Mouse (Mus musculus) hindbrain, embryonic 12.5 days (tissue): ENCODE data around the gene Mcm2. TPM values are rescaled to one million over a fixed set of nuclear protein-coding genes. Genes with fewer than 3 reads are reported as not detected.

Source experiments
- ATAC-seq: fragments of 200-750 bp; cut with Nextera tagmentation; 2 replicates; pipeline ENCODE4 v1.8.0; 2017; ENCODE audit warnings: moderate TSS enrichment; ENCODE audit not compliant: low FRiP score
- H3K27ac ChIP-seq: fragments of 300-500 bp; sonication (generic); 2 replicates; pipeline ENCODE4 v1.5.1; 2016; ENCODE audit warnings: mild to moderate bottlenecking
- H3K27me3 ChIP-seq: fragments of 300-500 bp; sonication (generic); 2 replicates; pipeline ENCODE4 v1.6.1; 2016; ENCODE audit warnings: mild to moderate bottlenecking
- H3K36me3 ChIP-seq: fragments of 300-500 bp; sonication (generic); 2 replicates; pipeline ENCODE4 v1.6.1; 2016; ENCODE audit warnings: mild to moderate bottlenecking
- H3K4me1 ChIP-seq: fragments of 300-500 bp; sonication (generic); 2 replicates; pipeline ENCODE4 v1.6.1; 2016
- H3K4me2 ChIP-seq: fragments of 300-500 bp; sonication (generic); replicated peaks from 2 replicates; pipeline ENCODE4 v1.6.1; 2016; ENCODE audit warnings: mild to moderate bottlenecking
- H3K4me3 ChIP-seq: fragments of 300-500 bp; sonication (generic); 2 replicates; pipeline ENCODE4 v1.5.1; 2016; ENCODE audit warnings: mild to moderate bottlenecking
- H3K9ac ChIP-seq: fragments of 300-500 bp; sonication (generic); 2 replicates; pipeline ENCODE4 v1.6.1; 2016; ENCODE audit warnings: mild to moderate bottlenecking, moderate library complexity
- H3K9me3 ChIP-seq: fragments of 300-500 bp; sonication (generic); replicated peaks from 2 replicates; pipeline ENCODE4 v1.6.1; 2016; ENCODE audit warnings: mild to moderate bottlenecking
- WGBS: fragments of 180-500 bp; shearing (Covaris S2); methylation state at CpG from one replicate; pipeline ENCODE4 v1.1.7; 2016; 5-methylcytosine and 5-hydroxymethylcytosine counted together
- polyA plus RNA-seq: library from polyadenylated mRNA; unstranded; fragments of >200 nt; fragmentation: Nextera tagmentation; extraction: Ambion mirVana; gene quantifications from 2 replicates; pipeline ENCODE4 v1.2.1, GENCODE M21; 2016

Mcm2 gene
- polyA plus RNA-seq, 1 experiment from 2014 or later = 130 TPM

DNA sequence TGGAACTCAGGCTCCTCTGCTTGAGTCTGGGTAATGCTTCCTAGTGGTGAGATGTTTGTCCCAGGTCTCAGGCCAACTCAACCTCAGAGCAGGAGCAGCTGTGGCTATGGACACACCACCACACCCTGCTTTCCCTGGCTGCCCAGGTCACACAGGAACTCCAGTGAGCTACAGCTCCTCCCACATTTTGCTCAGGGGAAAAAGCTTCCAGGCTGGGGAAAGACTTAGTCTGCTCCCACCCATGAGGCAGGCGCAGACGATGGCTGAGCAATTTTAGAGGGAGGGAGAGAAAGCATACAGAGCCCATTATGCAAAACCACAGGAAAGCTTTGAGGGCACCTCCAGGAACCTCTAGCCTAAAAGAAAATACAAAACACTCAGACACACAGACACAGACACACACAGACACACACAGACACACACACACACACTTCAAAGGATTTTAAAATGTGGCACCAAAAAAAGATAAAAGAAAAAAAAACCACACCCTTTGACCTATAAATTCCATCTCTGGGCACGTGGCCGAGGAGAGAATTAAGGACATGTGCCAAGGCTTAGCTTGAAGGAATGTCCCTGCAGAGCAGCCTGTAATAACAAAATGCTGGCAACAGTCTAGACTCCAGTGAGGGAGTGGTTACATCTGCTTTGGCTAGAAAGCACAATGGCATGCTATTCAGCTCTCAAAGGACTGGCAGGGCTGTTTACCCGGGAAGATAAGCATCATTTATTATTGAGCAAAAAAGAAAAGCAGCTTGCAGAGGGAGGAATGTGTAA lies 26.1 kb upstream of the Mcm2 start:
- Histone ChIP-seq H3K9ac (no peak overlapping the region), H3K36me3 (no peaks in the 10 kb centered on the region), H3K9me3 (no peaks in the 10 kb centered on the region), H3K27ac (peak overlapping the region; percentile 88), H3K4me2 (no peak overlapping the region), H3K27me3 (no peaks in the 10 kb centered on the region), H3K4me1 (peaks cover 59% of the 10 kb centered on the region), H3K4me3 (no peak overlapping the region)
- WGBS = 1% methylated on average over 5 of the region's 5 CpGs
- no peak for ATAC-seq

DNA sequence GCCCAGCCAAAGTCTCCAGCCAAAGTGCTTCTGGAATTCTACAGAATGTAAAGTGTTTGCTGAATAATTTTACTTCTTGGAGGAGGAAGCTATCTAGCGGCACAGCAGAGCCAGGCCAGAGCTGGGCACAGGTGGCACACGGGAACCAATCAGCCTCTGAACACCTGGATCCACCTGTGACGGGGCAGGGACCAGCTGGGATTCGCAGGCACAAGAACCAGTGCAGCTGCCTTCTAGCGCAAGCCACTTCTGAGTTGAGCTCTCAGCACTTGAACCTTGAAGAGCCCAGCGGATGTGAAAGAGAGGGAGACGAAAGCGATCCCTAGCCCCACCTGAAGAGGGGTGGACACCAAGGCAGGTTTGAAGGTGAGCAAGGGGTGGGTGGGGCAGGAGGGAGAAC lies 20.2 kb upstream of the Mcm2 start:
- H3K4me2 ChIP-seq = no peak overlapping the region
- no peaks in the 10 kb centered on the region for H3K27me3 ChIP-seq
- H3K4me3 ChIP-seq = no peak overlapping the region
- H3K27ac ChIP-seq = no peak overlapping the region
- no peak for ATAC-seq
- H3K4me1 ChIP-seq = peaks cover 1% of the 10 kb centered on the region; the same call in 1 of the 2 replicates
- H3K36me3 ChIP-seq = no peaks in the 10 kb centered on the region
- 79% methylated on average over 8 of the region's 8 CpGs for WGBS
- no peak overlapping the region for H3K9ac ChIP-seq
- H3K9me3 ChIP-seq = no peaks in the 10 kb centered on the region

DNA sequence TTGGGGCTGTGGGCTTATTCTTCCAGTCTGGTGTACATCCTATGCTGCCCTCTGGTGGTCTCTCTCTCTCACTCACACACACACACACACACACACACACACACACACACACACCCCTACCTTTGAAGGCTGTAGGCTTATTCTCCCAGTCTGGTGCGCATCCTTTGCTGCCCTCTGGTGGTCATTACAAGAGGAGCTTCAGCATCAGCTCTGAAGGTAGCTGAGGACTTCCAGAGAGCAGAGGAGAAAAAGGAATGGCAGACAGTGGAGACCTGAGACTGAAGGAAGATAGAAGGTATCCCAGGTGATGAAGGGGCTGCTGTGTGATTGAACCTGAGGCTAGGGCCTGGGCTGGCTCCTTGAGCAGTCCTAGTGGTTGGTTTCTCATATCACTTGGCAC lies 17.6 kb upstream of the Mcm2 start:
- Histone ChIP-seq H3K9me3 (no peaks in the 10 kb centered on the region), H3K27ac (no peak overlapping the region), H3K36me3 (peaks cover 11% of the 10 kb centered on the region; the same call in 1 of the 2 replicates), H3K4me1 (no peaks in the 10 kb centered on the region), H3K27me3 (no peaks in the 10 kb centered on the region), H3K4me3 (no peak overlapping the region), H3K4me2 (no peak overlapping the region), H3K9ac (no peak overlapping the region)
- 62% methylated on average over 1 of the region's 1 CpGs for WGBS
- no peak for ATAC-seq

GRCm38 (mm10) chr6:88915510-88915909 lies 16.9 kb upstream of the Mcm2 start:
- H3K4me2 ChIP-seq = no peak overlapping the region
- ATAC-seq = no peak
- no peaks in the 10 kb centered on the region for H3K4me1 ChIP-seq
- H3K27ac ChIP-seq = no peak overlapping the region
- 85% methylated on average over 4 of the region's 4 CpGs for WGBS
- H3K27me3 ChIP-seq = no peaks in the 10 kb centered on the region
- H3K36me3 ChIP-seq = peaks cover 18% of the 10 kb centered on the region; the same call in 1 of the 2 replicates
- no peak overlapping the region for H3K4me3 ChIP-seq
- no peak overlapping the region for H3K9ac ChIP-seq
- no peaks in the 10 kb centered on the region for H3K9me3 ChIP-seq

DNA sequence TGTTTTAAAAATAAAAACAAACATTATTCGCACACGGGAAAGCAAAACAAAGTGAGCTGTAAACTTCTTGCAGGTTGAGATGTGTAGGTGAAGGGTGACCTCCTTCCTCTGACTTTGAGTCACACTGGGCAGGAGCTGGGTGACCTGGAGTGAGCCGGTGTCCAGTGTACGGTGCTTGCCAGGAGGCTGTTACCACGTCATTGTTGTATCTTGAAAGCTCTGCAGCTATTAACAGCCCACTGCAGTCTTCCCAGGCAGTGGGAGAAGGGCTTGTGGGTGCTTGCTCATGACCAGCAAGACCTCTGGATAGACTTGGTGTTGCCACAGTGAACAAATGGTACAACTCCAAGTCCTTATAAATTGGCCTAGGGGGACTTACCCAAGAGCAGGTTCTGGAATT lies 16.2 kb upstream of the Mcm2 start:
- Histone ChIP-seq H3K27me3 (no peaks in the 10 kb centered on the region), H3K4me1 (no peaks in the 10 kb centered on the region), H3K9me3 (no peaks in the 10 kb centered on the region), H3K36me3 (peaks cover 25% of the 10 kb centered on the region), H3K4me3 (no peak overlapping the region), H3K27ac (no peak overlapping the region), H3K9ac (no peak overlapping the region), H3K4me2 (no peak overlapping the region)
- ATAC-seq = no peak
- WGBS = 75% methylated on average over 5 of the region's 5 CpGs

DNA sequence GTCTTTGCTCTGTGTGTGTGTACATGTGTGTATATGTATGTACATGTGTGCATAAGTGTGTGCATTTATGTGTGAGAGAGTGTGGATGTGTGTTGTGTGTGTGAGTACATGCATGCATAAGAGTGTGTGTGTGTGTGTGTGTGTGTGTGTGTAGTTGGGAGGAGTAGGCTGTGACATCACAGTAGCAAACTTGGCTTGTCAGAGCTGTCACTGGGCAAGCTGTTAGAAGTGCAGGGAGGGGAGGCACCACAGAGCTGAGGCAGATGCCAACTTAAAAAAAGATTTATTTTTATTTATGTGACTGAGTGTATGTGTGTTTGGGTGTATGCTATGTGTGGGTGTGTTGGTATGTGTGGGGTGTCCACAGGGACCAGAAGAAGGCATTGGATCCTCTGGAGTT lies 14.9 kb upstream of the Mcm2 start:
- no peak for ATAC-seq
- peaks cover 32% of the 10 kb centered on the region for H3K36me3 ChIP-seq
- no peak overlapping the region for H3K4me3 ChIP-seq
- no peaks in the 10 kb centered on the region for H3K27me3 ChIP-seq
- H3K27ac ChIP-seq = no peak overlapping the region
- H3K4me2 ChIP-seq = no peak overlapping the region
- no peaks in the 10 kb centered on the region for H3K9me3 ChIP-seq
- no peaks in the 10 kb centered on the region for H3K4me1 ChIP-seq
- H3K9ac ChIP-seq = no peak overlapping the region

DNA sequence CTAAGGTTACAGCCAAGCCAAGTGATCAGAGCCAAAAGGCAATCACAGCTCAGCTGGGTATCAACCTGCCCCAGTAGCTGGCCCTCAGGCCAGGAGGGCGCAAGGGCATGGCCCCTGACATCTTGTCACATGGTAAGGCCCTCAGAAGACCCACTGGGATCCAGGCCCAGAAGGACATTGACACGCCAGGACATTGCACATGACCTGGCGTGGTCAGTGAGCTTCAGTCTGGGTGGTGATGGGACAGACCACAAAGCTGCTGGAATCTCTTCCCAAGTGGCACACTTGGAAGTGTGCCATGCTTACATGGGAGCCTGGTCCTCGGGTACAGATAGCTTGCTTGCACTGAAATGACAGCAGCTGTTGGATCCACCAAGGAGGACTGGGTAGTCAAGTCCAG lies 14.4 kb upstream of the Mcm2 start:
- no peak overlapping the region for H3K4me2 ChIP-seq
- H3K9ac ChIP-seq = no peak overlapping the region
- no peaks in the 10 kb centered on the region for H3K27me3 ChIP-seq
- peaks cover 32% of the 10 kb centered on the region for H3K36me3 ChIP-seq
- H3K27ac ChIP-seq = no peak overlapping the region
- 75% methylated on average over 4 of the region's 4 CpGs for WGBS
- no peak overlapping the region for H3K4me3 ChIP-seq
- H3K4me1 ChIP-seq = no peaks in the 10 kb centered on the region
- no peaks in the 10 kb centered on the region for H3K9me3 ChIP-seq
- no peak for ATAC-seq

GRCm38 (mm10) chr6:88909151-88909550 lies 10.6 kb upstream of the Mcm2 start:
- Histone ChIP-seq H3K9ac (no peak overlapping the region), H3K36me3 (peaks cover 32% of the 10 kb centered on the region), H3K9me3 (no peaks in the 10 kb centered on the region), H3K4me2 (no peak overlapping the region), H3K27me3 (no peaks in the 10 kb centered on the region), H3K4me1 (peaks cover 7% of the 10 kb centered on the region), H3K27ac (no peak overlapping the region), H3K4me3 (no peak overlapping the region)
- 87% methylated on average over 6 of the region's 6 CpGs for WGBS
- ATAC-seq = no peak

DNA sequence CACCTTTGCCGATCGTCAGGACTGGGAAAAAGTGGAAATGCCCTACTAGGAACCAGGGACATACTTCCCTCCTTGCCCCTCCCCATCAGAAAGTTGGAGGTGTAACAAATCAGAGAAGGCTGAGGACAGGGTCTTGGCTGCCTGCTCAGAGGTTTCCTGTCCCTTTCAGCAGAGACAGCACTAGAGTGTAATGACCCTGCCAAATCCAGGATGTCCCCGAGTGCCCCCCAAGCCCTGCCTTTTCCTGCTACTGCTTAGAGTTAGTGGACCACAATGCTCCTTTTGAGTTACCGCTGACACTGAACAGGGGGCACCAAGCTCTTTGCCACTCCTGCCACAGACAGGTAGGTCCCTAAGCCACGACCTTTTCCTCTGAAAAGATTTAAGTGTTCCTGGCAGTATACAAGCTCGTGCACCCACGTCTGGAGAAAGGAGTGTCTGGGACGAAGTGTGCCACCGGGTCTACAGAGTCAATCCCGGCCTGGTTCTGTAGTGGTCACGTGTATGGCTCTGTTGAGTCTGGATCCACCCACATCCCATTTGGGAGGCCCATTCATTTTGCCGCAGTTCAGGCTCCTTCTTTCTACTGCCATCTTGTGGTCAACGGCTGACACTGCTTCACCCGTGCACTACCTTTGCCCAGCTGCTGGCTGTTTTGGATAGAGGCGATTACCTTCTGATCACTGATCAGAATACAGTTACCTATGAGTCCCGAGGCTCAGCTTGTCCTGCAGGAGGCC lies 8.0 kb upstream of the Mcm2 start:
- ATAC-seq = no peak
- WGBS = 18% methylated on average over 16 of the region's 16 CpGs
- no peaks in the 10 kb centered on the region for H3K9me3 ChIP-seq
- H3K27me3 ChIP-seq = no peaks in the 10 kb centered on the region
- H3K36me3 ChIP-seq = peaks cover 24% of the 10 kb centered on the region
- H3K4me2 ChIP-seq = peak overlapping the region; percentile 25; the same call in 1 of the 2 replicates
- H3K4me1 ChIP-seq = peaks cover 21% of the 10 kb centered on the region
- H3K27ac ChIP-seq = no peak overlapping the region
- H3K4me3 ChIP-seq = no peak overlapping the region
- H3K9ac ChIP-seq = no peak overlapping the region

DNA sequence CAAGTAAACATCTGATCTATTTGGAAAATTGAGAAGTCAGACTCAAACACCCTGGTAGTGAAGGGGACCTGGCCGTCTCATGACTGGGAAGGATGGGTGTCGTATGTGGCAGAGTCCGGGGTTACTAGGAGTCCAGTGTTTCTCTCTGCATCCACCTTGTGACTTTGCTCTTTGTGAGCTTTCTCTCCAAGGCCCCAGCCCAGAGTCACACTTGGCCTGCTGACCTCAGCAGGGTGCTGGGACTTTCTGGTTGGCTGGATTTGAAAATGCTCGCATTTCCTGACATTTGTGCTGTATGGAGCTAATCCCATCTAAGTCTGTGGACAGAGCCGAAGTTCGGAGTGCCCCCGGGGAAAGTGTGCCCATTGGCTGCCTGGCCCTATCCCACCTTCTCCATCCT lies 6.5 kb upstream of the Mcm2 start:
- Histone ChIP-seq H3K9ac (no peak overlapping the region), H3K36me3 (peaks cover 10% of the 10 kb centered on the region)
- 88% methylated on average over 7 of the region's 7 CpGs for WGBS

GRCm38 (mm10) chr6:88904456-88904974 lies 5.9 kb upstream of the Mcm2 start:
- Histone ChIP-seq H3K4me3 (no peak overlapping the region), H3K36me3 (peaks cover 5% of the 10 kb centered on the region), H3K9ac (no peak overlapping the region), H3K4me2 (no peak overlapping the region), H3K4me1 (peaks cover 27% of the 10 kb centered on the region), H3K27me3 (no peaks in the 10 kb centered on the region), H3K9me3 (no peaks in the 10 kb centered on the region), H3K27ac (no peak overlapping the region)
- ATAC-seq = no peak
- 88% methylated on average over 4 of the region's 4 CpGs for WGBS

More for the DNA sequence above, 6.5 kb upstream of the Mcm2 start:
- no peak overlapping the region for H3K4me2 ChIP-seq
- peaks cover 27% of the 10 kb centered on the region for H3K4me1 ChIP-seq
- ATAC-seq = no peak
- no peak overlapping the region for H3K4me3 ChIP-seq
- no peaks in the 10 kb centered on the region for H3K27me3 ChIP-seq
- H3K27ac ChIP-seq = no peak overlapping the region
- no peaks in the 10 kb centered on the region for H3K9me3 ChIP-seq

DNA sequence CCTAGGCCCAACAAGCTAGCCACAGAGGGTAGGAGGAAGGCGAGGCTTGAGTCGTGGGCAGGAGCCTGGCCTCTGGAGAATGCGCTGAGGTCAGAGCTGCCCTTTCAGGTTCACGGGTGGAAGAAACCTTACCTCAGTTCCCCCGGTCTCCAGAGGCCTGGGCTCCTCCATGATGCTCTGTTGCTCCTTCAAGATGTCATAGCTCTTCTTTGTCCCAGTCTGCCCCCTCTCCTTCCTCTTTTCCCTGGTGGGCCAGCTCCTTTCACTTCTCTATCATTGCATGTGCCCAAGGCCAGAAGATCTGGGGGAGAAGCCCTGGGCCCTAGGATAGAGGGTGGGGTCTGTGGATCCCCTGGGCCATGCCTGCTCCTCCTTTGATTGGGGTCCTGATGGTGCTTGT lies 5.1 kb upstream of the Mcm2 start:
- Histone ChIP-seq H3K4me3 (peak overlapping the region; percentile 74; the same call in 1 of the 2 replicates), H3K9me3 (no peaks in the 10 kb centered on the region), H3K9ac (0 out of 2 replicates have a peak overlapping the region, but pooled peaks have one; percentile 83), H3K27ac (no peak overlapping the region), H3K4me1 (peaks cover 27% of the 10 kb centered on the region), H3K4me2 (peak overlapping the region; percentile 90), H3K27me3 (no peaks in the 10 kb centered on the region), H3K36me3 (no peaks in the 10 kb centered on the region)
- 82% methylated on average over 5 of the region's 5 CpGs for WGBS
- ATAC-seq = no peak
